Mouse (Mus musculus) heart, embryonic 14.5 days (tissue): ENCODE data around the gene Car8. TPM values are rescaled to one million over a fixed set of nuclear protein-coding genes. Genes with fewer than 3 reads are reported as not detected.

Source experiments
- ATAC-seq: fragments of 200-750 bp; cut with Nextera tagmentation; 2 replicates; pipeline ENCODE4 v1.8.0; 2017; ENCODE audit warnings: low read depth, moderate TSS enrichment; ENCODE audit not compliant: insufficient number of reproducible peaks, insufficient read depth, low FRiP score
- H3K27ac ChIP-seq, 2 experiments: fragments of 200-500 bp in 1 of 2; fragments of 300-500 bp in 1 of 2; sonication (generic) in 1 of 2; replicated peaks in 1 of 2; 2 replicates each; pipeline ENCODE4 v1.5.1; 2012 to 2014; ENCODE audit warnings: low read depth in 2 of 2, low read length in 2 of 2, control low read depth in 1 of 2, mild to moderate bottlenecking in 1 of 2, mixed read lengths in 1 of 2; ENCODE audit not compliant: control insufficient read depth in 1 of 2, insufficient read depth in 1 of 2
- H3K27me3 ChIP-seq: fragments of 300-500 bp; sonication (generic); 2 replicates; pipeline ENCODE4 v1.6.1; 2014; ENCODE audit warnings: mild to moderate bottlenecking, low read length, control low read depth; ENCODE audit not compliant: control insufficient read depth, insufficient read depth
- H3K36me3 ChIP-seq: fragments of 300-500 bp; sonication (generic); 2 replicates; pipeline ENCODE4 v1.6.1; 2014; ENCODE audit warnings: mild to moderate bottlenecking, control low read depth, low read length, mixed read lengths; ENCODE audit not compliant: control insufficient read depth, insufficient read depth
- H3K4me1 ChIP-seq, 2 experiments: fragments of 200-500 bp in 1 of 2; fragments of 300-500 bp in 1 of 2; sonication (generic) in 1 of 2; 2 replicates each; pipeline ENCODE4 v1.6.1; 2012 to 2014; ENCODE audit warnings: low read length in 2 of 2, control low read depth in 1 of 2, mixed read lengths in 1 of 2; ENCODE audit not compliant: control insufficient read depth in 2 of 2, insufficient read depth in 2 of 2
- H3K4me2 ChIP-seq: fragments of 300-500 bp; sonication (generic); 2 replicates; pipeline ENCODE4 v1.6.1; 2014; ENCODE audit warnings: mild to moderate bottlenecking, low read length
- H3K4me3 ChIP-seq, 2 experiments: fragments of 200-500 bp in 1 of 2; fragments of 300-500 bp in 1 of 2; sonication (generic) in 1 of 2; 2 replicates each; pipeline ENCODE4 v1.5.1; 2012 to 2014; ENCODE audit warnings: low read length in 2 of 2, mild to moderate bottlenecking in 2 of 2, control low read depth in 1 of 2, low read depth in 1 of 2, moderate library complexity in 1 of 2; ENCODE audit not compliant: control insufficient read depth in 1 of 2, insufficient read depth in 1 of 2
- H3K9ac ChIP-seq: fragments of 300-500 bp; sonication (generic); 2 replicates; pipeline ENCODE4 v1.6.1; 2014; ENCODE audit warnings: mild to moderate bottlenecking, low read length
- H3K9me3 ChIP-seq: fragments of 300-500 bp; sonication (generic); 2 replicates; pipeline ENCODE4 v1.6.1; 2016; ENCODE audit warnings: low read length, control low read depth; ENCODE audit not compliant: control insufficient read depth
- WGBS: fragments of 180-500 bp; shearing (Covaris S2); extraction: QIAGEN DNeasy Blood & Tissue Kit; methylation state at CpG from one replicate; pipeline ENCODE4 v1.1.7; 2014; 5-methylcytosine and 5-hydroxymethylcytosine counted together
- polyA plus RNA-seq: library from polyadenylated mRNA; unstranded; fragments of >200 nt; fragmentation: Nextera tagmentation; extraction: Ambion mirVana; gene quantifications from 2 replicates; pipeline ENCODE4 v1.2.1, GENCODE M21; 2014

Gene Car8
- polyA plus RNA-seq, 1 experiment from 2014 or later, result 11.2 TPM

- 63% methylated on average over 1 of the region's 1 CpGs for WGBS
- no peak overlapping the region for H3K4me3 ChIP-seq
- no peak overlapping the region for H3K9ac ChIP-seq
- no peaks in the 10 kb centered on the region for H3K9me3 ChIP-seq
- no peak overlapping the region for H3K27ac ChIP-seq
- H3K27me3 ChIP-seq, result no peaks in the 10 kb centered on the region
- no peak for ATAC-seq
- peaks cover 4 to 37% of the 10 kb centered on the region in 2 experiments for H3K4me1 ChIP-seq
- no peaks in the 10 kb centered on the region for H3K36me3 ChIP-seq
- H3K4me2 ChIP-seq, result no peak overlapping the region
These were observed 35.5 kb downstream of the Car8 start for GRCm38 (mm10) chr4:8203367-8203766.

- Histone ChIP-seq H3K4me1 (peaks cover 7 to 30% of the 10 kb centered on the region in 2 experiments), H3K9ac (no peak overlapping the region), H3K36me3 (no peaks in the 10 kb centered on the region), H3K4me2 (no peak overlapping the region), H3K4me3 (no peak overlapping the region), H3K27ac (no peak overlapping the region), H3K9me3 (no peaks in the 10 kb centered on the region), H3K27me3 (no peaks in the 10 kb centered on the region)
- 87% methylated on average over 2 of the region's 2 CpGs for WGBS
- no peak for ATAC-seq
These were observed 37.2 kb downstream of the Car8 start for GRCm38 (mm10) chr4:8201631-8202030.

GRCm38 (mm10) chr4:8200081-8200480 lies 38.8 kb downstream of the Car8 start:
- Histone ChIP-seq H3K36me3 (no peaks in the 10 kb centered on the region), H3K4me1 (peaks cover 7 to 20% of the 10 kb centered on the region in 2 experiments), H3K4me3 (no peak overlapping the region), H3K9me3 (no peaks in the 10 kb centered on the region), H3K27ac (peak overlapping the region in 1 of 2 experiments; percentile 61; a peak in 2 of 4 replicates), H3K9ac (no peak overlapping the region), H3K27me3 (no peaks in the 10 kb centered on the region), H3K4me2 (no peak overlapping the region)
- WGBS, result 23% methylated on average over 5 of the region's 5 CpGs
- peak; percentile 94 for ATAC-seq

- no peaks in the 10 kb centered on the region for H3K27me3 ChIP-seq
- WGBS, result 38% methylated on average over 5 of the region's 5 CpGs
- H3K9ac ChIP-seq, result no peak overlapping the region
- no peak overlapping the region for H3K4me2 ChIP-seq
- H3K4me3 ChIP-seq, result no peak overlapping the region
- H3K27ac ChIP-seq, result no peak overlapping the region
- no peaks in the 10 kb centered on the region for H3K36me3 ChIP-seq
- H3K4me1 ChIP-seq, result peaks cover 7 to 14% of the 10 kb centered on the region in 2 experiments
- peak; percentile 43; the same call in 1 of the 2 replicates for ATAC-seq
- H3K9me3 ChIP-seq, result no peaks in the 10 kb centered on the region
These were observed 40.8 kb downstream of the Car8 start for GRCm38 (mm10) chr4:8198033-8198432.

- no peaks in the 10 kb centered on the region for H3K36me3 ChIP-seq
- no peak for ATAC-seq
- no peaks in the 10 kb centered on the region for H3K27me3 ChIP-seq
- no peak overlapping the region for H3K27ac ChIP-seq
- no peak overlapping the region for H3K9ac ChIP-seq
- H3K4me3 ChIP-seq, result no peak overlapping the region
- H3K4me1 ChIP-seq, result no peaks in the 10 kb centered on the region
- 71% methylated on average over 4 of the region's 4 CpGs for WGBS
- H3K9me3 ChIP-seq, result no peaks in the 10 kb centered on the region
- H3K4me2 ChIP-seq, result no peak overlapping the region
These were observed 48.4 kb downstream of the Car8 start for GRCm38 (mm10) chr4:8190441-8190840.

GRCm38 (mm10) chr4:8186921-8187687 lies 51.7 kb downstream of the Car8 start:
- no peak overlapping the region for H3K9ac ChIP-seq
- no peak overlapping the region for H3K4me3 ChIP-seq
- H3K27me3 ChIP-seq, result no peaks in the 10 kb centered on the region
- no peaks in the 10 kb centered on the region for H3K36me3 ChIP-seq
- no peak overlapping the region for H3K4me2 ChIP-seq
- H3K27ac ChIP-seq, result no peak overlapping the region
- ATAC-seq, result no peak
- no peaks in the 10 kb centered on the region for H3K4me1 ChIP-seq
- 79% methylated on average over 8 of the region's 8 CpGs for WGBS
- no peaks in the 10 kb centered on the region for H3K9me3 ChIP-seq

GRCm38 (mm10) chr4:8180576-8180975 lies 58.3 kb downstream of the Car8 start:
- H3K27ac ChIP-seq, result no peak overlapping the region
- 54% methylated on average over 4 of the region's 4 CpGs for WGBS
- H3K9ac ChIP-seq, result no peak overlapping the region
- H3K36me3 ChIP-seq, result no peaks in the 10 kb centered on the region
- H3K9me3 ChIP-seq, result no peaks in the 10 kb centered on the region
- no peaks in the 10 kb centered on the region for H3K4me1 ChIP-seq
- H3K27me3 ChIP-seq, result no peaks in the 10 kb centered on the region
- H3K4me2 ChIP-seq, result no peak overlapping the region
- no peak for ATAC-seq
- H3K4me3 ChIP-seq, result no peak overlapping the region
